Mouse (Mus musculus) CH12.LX (cell line): ENCODE results near the gene Hsdl2. TPM values are rescaled to one million over a fixed set of nuclear protein-coding genes. Genes with fewer than 3 reads are reported as not detected.

Experiments
- DNase-seq: peaks from one replicate; pipeline ENCODE4 v3.0.0-alpha.2; 2013; ENCODE audit errors: extremely low read depth
- H3K27ac ChIP-seq: 2 replicates; pipeline ENCODE4 v1.5.1; 2012; ENCODE audit warnings: low read depth, mild to moderate bottlenecking, control low read depth, moderate library complexity; ENCODE audit not compliant: insufficient read depth
- H3K27me3 ChIP-seq: replicated peaks from 2 replicates; pipeline ENCODE3; 2012; ENCODE audit warnings: inconsistent platforms
- H3K36me3 ChIP-seq, 2 experiments: replicated peaks in 1 of 2; 2 replicates each; pipeline versions ENCODE3 to v1.6.1; 2012; ENCODE audit warnings: inconsistent platforms in 1 of 2, low read length in 1 of 2, mild to moderate bottlenecking in 1 of 2, mixed read lengths in 1 of 2, moderate library complexity in 1 of 2; ENCODE audit not compliant: control insufficient read depth in 1 of 2, insufficient read depth in 1 of 2
- H3K4me1 ChIP-seq, 2 experiments: 2 replicates each; pipeline ENCODE4 v1.6.1; 2012; ENCODE audit warnings: inconsistent platforms in 1 of 2, moderate library complexity in 1 of 2; ENCODE audit not compliant: insufficient read depth in 2 of 2, control insufficient read depth in 1 of 2
- H3K4me2 ChIP-seq: 2 replicates; pipeline ENCODE4 v1.6.1; 2012; ENCODE audit warnings: low read depth, mild to moderate bottlenecking, control low read depth; ENCODE audit not compliant: poor library complexity, insufficient read depth, severe bottlenecking
- H3K4me3 ChIP-seq, 3 experiments: fragments of 150-350 bp in 1 of 3; sonication (generic) in 1 of 3; replicated peaks in 1 of 3; 2 replicates each; pipeline versions ENCODE3 to v1.5.1; 2011 to 2012; ENCODE audit warnings: low read depth in 2 of 3, low read length in 2 of 3, mild to moderate bottlenecking in 2 of 3, moderate library complexity in 2 of 3, control low read depth in 1 of 3, improper control_type of control experiment in 1 of 3, inconsistent platforms in 1 of 3, mixed read lengths in 1 of 3; ENCODE audit not compliant: poor library complexity in 1 of 3
- H3K79me2 ChIP-seq: replicated peaks from 2 replicates; pipeline ENCODE4 v1.6.1; 2012; ENCODE audit warnings: mild to moderate bottlenecking, moderate library complexity; ENCODE audit not compliant: control insufficient read depth, poor library complexity, insufficient read depth, severe bottlenecking; ENCODE audit errors: extremely low read depth
- H3K9ac ChIP-seq: 2 replicates; pipeline ENCODE4 v1.6.1; 2012; ENCODE audit warnings: low read depth, mild to moderate bottlenecking, control low read depth, moderate library complexity; ENCODE audit not compliant: insufficient read depth
- H3K9me3 ChIP-seq: replicated peaks from 2 replicates; pipeline ENCODE3; 2012; ENCODE audit warnings: low read length, inconsistent platforms, mixed read lengths
- CHD2 ChIP-seq: IDR thresholded peaks from 2 replicates; pipeline ENCODE4 v1.6.1; 2011; ENCODE audit warnings: low read length, improper control_type of control experiment
- CTCF ChIP-seq, 2 experiments: IDR thresholded peaks in 1 of 2; conservative IDR thresholded peaks in 1 of 2; 2 replicates each; pipeline ENCODE4 v1.5.1; 2011 to 2012; ENCODE audit warnings: low read depth in 2 of 2, low read length in 2 of 2, improper control_type of control experiment in 1 of 2, inconsistent platforms in 1 of 2, mild to moderate bottlenecking in 1 of 2, moderate library complexity in 1 of 2
- ETS1 ChIP-seq: conservative IDR thresholded peaks from 2 replicates; pipeline ENCODE4 v1.6.1; 2012; ENCODE audit warnings: low read depth, mild to moderate bottlenecking, inconsistent platforms, low read length, improper control_type of control experiment, moderate library complexity
- GABPA ChIP-seq: IDR thresholded peaks from 2 replicates; pipeline ENCODE4 v1.6.1; 2012; ENCODE audit warnings: low read depth, low read length, improper control_type of control experiment, inconsistent platforms; ENCODE audit not compliant: insufficient replicate concordance
- HCFC1 ChIP-seq: IDR thresholded peaks from 2 replicates; pipeline ENCODE4 v1.6.1; 2012; ENCODE audit warnings: low read depth, mild to moderate bottlenecking, inconsistent platforms, low read length, improper control_type of control experiment
- JUN ChIP-seq: IDR thresholded peaks from 2 replicates; pipeline ENCODE4 v1.6.1; 2011; ENCODE audit warnings: low read depth, mild to moderate bottlenecking, low read length, improper control_type of control experiment, moderate library complexity; ENCODE audit not compliant: insufficient read depth
- JUND ChIP-seq: conservative IDR thresholded peaks from 2 replicates; pipeline ENCODE4 v1.6.1; 2011; ENCODE audit warnings: low read depth, low read length, improper control_type of control experiment
- KAT2A ChIP-seq: IDR thresholded peaks from 2 replicates; pipeline ENCODE4 v1.6.1; 2012; ENCODE audit warnings: low read length, improper control_type of control experiment, inconsistent platforms; ENCODE audit not compliant: insufficient replicate concordance
- MAFK ChIP-seq: IDR thresholded peaks from 2 replicates; pipeline ENCODE4 v1.6.1; 2011; ENCODE audit warnings: low read length, improper control_type of control experiment; ENCODE audit not compliant: insufficient replicate concordance
- MAX ChIP-seq: IDR thresholded peaks from 2 replicates; pipeline ENCODE4 v1.6.1; 2011; ENCODE audit warnings: low read length, improper control_type of control experiment
- MAZ ChIP-seq: IDR thresholded peaks from 2 replicates; pipeline ENCODE4 v1.6.1; 2012; ENCODE audit warnings: low read depth, mild to moderate bottlenecking, inconsistent platforms, low read length, improper control_type of control experiment, moderate library complexity
- NELFE ChIP-seq: IDR thresholded peaks from 2 replicates; pipeline ENCODE4 v1.6.1; 2011; ENCODE audit warnings: low read depth, low read length, improper control_type of control experiment
- POLR2AphosphoS2 ChIP-seq: IDR thresholded peaks from 2 replicates; pipeline ENCODE4 v1.6.1; 2011; ENCODE audit warnings: low read depth, low read length, improper control_type of control experiment
- RAD21 ChIP-seq: IDR thresholded peaks from 2 replicates; pipeline ENCODE4 v1.6.1; 2011; ENCODE audit warnings: low read depth, mild to moderate bottlenecking, low read length, improper control_type of control experiment, moderate library complexity
- RCOR1 ChIP-seq: conservative IDR thresholded peaks from 2 replicates; pipeline ENCODE4 v1.6.1; 2012; ENCODE audit warnings: low read depth, mild to moderate bottlenecking, inconsistent platforms, low read length, improper control_type of control experiment
- SIN3A ChIP-seq: IDR thresholded peaks from 2 replicates; pipeline ENCODE4 v1.6.1; 2012; ENCODE audit warnings: low read length, improper control_type of control experiment, inconsistent platforms
- SMC3 ChIP-seq: IDR thresholded peaks from 2 replicates; pipeline ENCODE4 v1.6.1; 2011; ENCODE audit warnings: low read depth, low read length, improper control_type of control experiment
- TBP ChIP-seq: conservative IDR thresholded peaks from 2 replicates; pipeline ENCODE4 v1.6.1; 2011; ENCODE audit warnings: low read depth, low read length, improper control_type of control experiment
- UBTF ChIP-seq: IDR thresholded peaks from 2 replicates; pipeline ENCODE4 v1.6.1; 2012; ENCODE audit warnings: low read depth, mild to moderate bottlenecking, inconsistent platforms, low read length, improper control_type of control experiment, moderate library complexity
- USF1 ChIP-seq: IDR thresholded peaks from 2 replicates; pipeline ENCODE4 v1.6.1; 2014; ENCODE audit warnings: low read depth, mild to moderate bottlenecking, inconsistent platforms, low read length, improper control_type of control experiment
- USF2 ChIP-seq: conservative IDR thresholded peaks from 2 replicates; pipeline ENCODE4 v1.6.1; 2011; ENCODE audit warnings: low read depth, low read length, improper control_type of control experiment
- ZKSCAN1 ChIP-seq: IDR thresholded peaks from 2 replicates; pipeline ENCODE4 v1.6.1; 2012; ENCODE audit warnings: low read depth, inconsistent platforms, low read length, improper control_type of control experiment, borderline replicate concordance
- ZNF384 ChIP-seq: IDR thresholded peaks from 2 replicates; pipeline ENCODE4 v1.6.1; 2012; ENCODE audit warnings: low read depth, low read length, improper control_type of control experiment, inconsistent platforms
- dilution Hi-C: fragments of 300-500 bp; cut with MboI; formaldehyde crosslinking; loops from 2 replicates; pipeline ENCODE4 v1.14.3; 2020; ENCODE audit warnings: low sequenced_read_pairs; ENCODE audit not compliant: extremely low pct_unique_long_range_greater_than_20kb, extremely low pct_ligation_motif_present
- in situ Hi-C: fragments of 300-500 bp; cut with MboI; formaldehyde crosslinking; loops from 3 replicates; pipeline ENCODE4 v1.14.3; 2019; ENCODE audit warnings: low sequenced_read_pairs, low pct_ligation_motif_present, low pct_unique_long_range_greater_than_20kb, mixed read lengths
- polyA plus RNA-seq: library from polyadenylated mRNA; unstranded; fragments of >175 nt; gene quantifications from 2 replicates; pipeline ENCODE4 v1.2.1, GENCODE M21; 2012; ENCODE audit warnings: low read depth; ENCODE audit not compliant: insufficient read length
- total RNA-seq, 2 experiments: library from RNA; depleted of rRNA; stranded (reverse); fragments of 300-350 nt in 1 of 2; fragments of >200 nt in 1 of 2; gene quantifications; 2 replicates each; pipeline ENCODE4 v1.2.3; 2012 to 2014

Gene Hsdl2
- total and polyA plus RNA-seq, 3 experiments = 7.0 to 10.4 (median 9.7) TPM

GRCm38 (mm10) chr4:59656061-59656642 lies 74.8 kb downstream of the Hsdl2 start:
- H3K9ac ChIP-seq = no peak overlapping the region
- dilution Hi-C loops = no loop called here
- H3K4me2 ChIP-seq = no peak overlapping the region
- H3K36me3 ChIP-seq = no peaks in the 10 kb centered on the region
- H3K4me3 ChIP-seq = no peak overlapping the region
- H3K79me2 ChIP-seq = no peaks in the 10 kb centered on the region
- peaks cover 0 to 17% of the 10 kb centered on the region in 2 experiments; a peak in 2 of 4 replicates for H3K4me1 ChIP-seq
- in situ Hi-C loops = no loop called here
- TF ChIP-seq CTCF (conservative IDR thresholded peaks at IDR 0.05 in 1 of 2, IDR thresholded peaks at IDR 0.05 in 1 of 2; ENCODE audit: low read depth in 2 of 2, low read length in 2 of 2) (no peak), MAX (no peak), ZKSCAN1 (no peak), USF1 (no peak), MAZ (no peak), RAD21 (no peak), GABPA (no peak), JUND (no peak), CHD2 (no peak), NELFE (no peak), RCOR1 (no peak), JUN (no peak), ZNF384 (no peak), ETS1 (no peak), KAT2A (no peak), SMC3 (no peak), UBTF (no peak)
- H3K9me3 ChIP-seq = no peaks in the 10 kb centered on the region
- H3K27ac ChIP-seq = no peak overlapping the region
- H3K27me3 ChIP-seq = no peaks in the 10 kb centered on the region
- no peak for DNase-seq

GRCm38 (mm10) chr4:59662163-59662562 lies 80.8 kb downstream of the Hsdl2 start:
- Histone ChIP-seq H3K4me2 (no peak overlapping the region), H3K4me3 (no peak overlapping the region), H3K27ac (no peak overlapping the region)
- dilution Hi-C loops = no loop called here
- no peak for TF ChIP-seq POLR2AphosphoS2
- no peak for TF ChIP-seq UBTF
- TF ChIP-seq USF2 = no peak
- no peak for TF ChIP-seq HCFC1
- TF ChIP-seq JUND = no peak
- TF ChIP-seq ZNF384 = no peak
- no peak for TF ChIP-seq KAT2A
- no peak for TF ChIP-seq MAFK
- TF ChIP-seq TBP = no peak
- no peak for TF ChIP-seq SIN3A
- TF ChIP-seq JUN = no peak
- no peak for TF ChIP-seq NELFE
- no peak for TF ChIP-seq USF1
- TF ChIP-seq, all 38 proteins: peak for 0
- in situ Hi-C loops = no loop called here
- Histone ChIP-seq H3K27me3 (no peaks in the 10 kb centered on the region), H3K4me1 (no peaks in the 10 kb centered on the region), H3K79me2 (no peaks in the 10 kb centered on the region), H3K36me3 (no peaks in the 10 kb centered on the region), H3K9me3 (no peaks in the 10 kb centered on the region), H3K9ac (no peak overlapping the region)
- no peak for DNase-seq
